21 mouse cellular contexts compared by ENCODE assay signal in genomic region chr6:38884482-38884881, GRCm38 (mm10). TPM values are rescaled to one million over a fixed set of nuclear protein-coding genes. Genes with fewer than 3 reads are reported as not detected.
"Had no signal": no experiment of that assay in that cellular context is flagged by ENCODE, and none has a peak within 500 bp of the region (broad histone marks: within the 10 kb centered on the region; RNA-seq: fewer than 3 reads in every experiment).

No protein-coding gene starts in this region.

- H3K9me3 ChIP-seq: kidney, embryonic 15.5 days; limb, embryonic 12.5 days; limb, embryonic 15.5 days; megakaryocyte, embryonic 14.5 days; midbrain, embryonic 10.5 days; midbrain, embryonic 13.5 days; neural tube, embryonic 13.5 days had no signal

- DNase-seq: kidney, adult 11 months; kidney, adult 8-10 months; kidney, postnatal 10 days; kidney, postnatal 4 days; left cerebral cortex, postnatal 4 days; lung, embryonic 14.5 days; lung, postnatal 10 days; lung, postnatal 36 days; retina, postnatal 1 day; right cerebral cortex, postnatal 25 days; thymus, adult 18-20 months; thymus, postnatal 36 days had no signal

- H3K9ac ChIP-seq: kidney, embryonic 15.5 days; limb, embryonic 12.5 days; limb, embryonic 15.5 days; lung, embryonic 14.5 days; midbrain, embryonic 13.5 days; neural tube, embryonic 13.5 days had no signal

- H3K4me1 ChIP-seq: neural tube, embryonic 13.5 days had no signal

- H3K36me3 ChIP-seq: kidney, embryonic 15.5 days; limb, embryonic 12.5 days; limb, embryonic 15.5 days; midbrain, embryonic 10.5 days; midbrain, embryonic 13.5 days; neural tube, embryonic 13.5 days had no signal

- H3K27ac ChIP-seq: kidney, embryonic 15.5 days; limb, embryonic 12.5 days; limb, embryonic 15.5 days; midbrain, embryonic 10.5 days; midbrain, embryonic 13.5 days; neural tube, embryonic 13.5 days had no signal

- H3K4me2 ChIP-seq: kidney, embryonic 15.5 days; limb, embryonic 12.5 days; limb, embryonic 15.5 days; lung, embryonic 14.5 days; midbrain, embryonic 13.5 days; neural tube, embryonic 13.5 days had no signal

- ATAC-seq: midbrain, embryonic 13.5 days; midbrain, embryonic 16.5 days had no signal

- H3K27me3 ChIP-seq: kidney, embryonic 15.5 days; limb, embryonic 15.5 days; megakaryocyte, embryonic 14.5 days; midbrain, embryonic 13.5 days had no signal

- H3K4me3 ChIP-seq: kidney, embryonic 15.5 days; limb, embryonic 12.5 days; limb, embryonic 15.5 days; midbrain, embryonic 10.5 days; midbrain, embryonic 13.5 days; myocyte; neural tube, embryonic 13.5 days had no signal

RNA-seq across cellular contexts. Expression of gene Tbxas1, which starts 9.3 kb away (rescaled TPM):
- polyA plus RNA-seq: myocyte had no signal
